Mouse (Mus musculus) liver, postnatal 0 days (tissue): ENCODE data around the gene Retreg1. TPM values are rescaled to one million over a fixed set of nuclear protein-coding genes. Genes with fewer than 3 reads are reported as not detected.

ENCODE experiments used
- ATAC-seq: fragments of 200-750 bp; cut with Nextera tagmentation; 2 replicates; pipeline ENCODE4 v1.8.0; 2017; ENCODE audit warnings: mild to moderate bottlenecking, moderate library complexity
- DNase-seq: peaks from one replicate; pipeline ENCODE4 v3.0.0-alpha.2; 2016
- H3K27ac ChIP-seq: fragments of 300-500 bp; sonication (generic); 2 replicates; pipeline ENCODE4 v1.5.1; 2014; ENCODE audit warnings: antibody characterized with exemption, moderate library complexity, mild to moderate bottlenecking, low read depth
- H3K27me3 ChIP-seq: fragments of 300-500 bp; sonication (generic); 2 replicates; pipeline ENCODE4 v1.6.1; 2014; ENCODE audit warnings: low read length, control low read depth, mixed read lengths; ENCODE audit not compliant: insufficient read depth
- H3K36me3 ChIP-seq: fragments of 300-500 bp; sonication (generic); replicated peaks from 2 replicates; pipeline ENCODE4 v1.6.1; 2014; ENCODE audit warnings: mild to moderate bottlenecking, control low read depth, low read length, moderate library complexity, mixed read lengths; ENCODE audit not compliant: insufficient read depth
- H3K4me1 ChIP-seq: fragments of 300-500 bp; sonication (generic); 2 replicates; pipeline ENCODE4 v1.6.1; 2014; ENCODE audit warnings: antibody characterized with exemption, mild to moderate bottlenecking, control low read depth; ENCODE audit not compliant: insufficient read depth
- H3K4me2 ChIP-seq: fragments of 300-500 bp; sonication (generic); 2 replicates; pipeline ENCODE4 v1.6.1; 2014; ENCODE audit warnings: low read depth, mild to moderate bottlenecking, low read length, moderate library complexity, mixed read lengths
- H3K4me3 ChIP-seq: fragments of 300-500 bp; sonication (generic); 2 replicates; pipeline ENCODE4 v1.5.1; 2014; ENCODE audit warnings: low read depth, low read length
- H3K9ac ChIP-seq: fragments of 300-500 bp; sonication (generic); replicated peaks from 2 replicates; pipeline ENCODE4 v1.6.1; 2014; ENCODE audit warnings: mild to moderate bottlenecking, moderate library complexity
- H3K9me3 ChIP-seq: fragments of 300-500 bp; sonication (generic); 2 replicates; pipeline ENCODE4 v1.6.1; 2016; ENCODE audit warnings: mild to moderate bottlenecking, control low read depth, low read length, mixed read lengths
- CTCF ChIP-seq: sonication (generic); IDR thresholded peaks from 2 replicates; pipeline ENCODE4 v1.5.1; 2016; ENCODE audit warnings: antibody characterized with exemption, low read depth
- EP300 ChIP-seq: IDR thresholded peaks from 2 replicates; pipeline ENCODE4 v1.6.1; 2016; ENCODE audit warnings: antibody characterized with exemption, low read depth, mild to moderate bottlenecking
- WGBS: fragments of 180-500 bp; shearing (Covaris S2); extraction: QIAGEN DNeasy Blood & Tissue Kit; methylation state at CpG from one replicate; pipeline ENCODE4 v1.1.7; 2014; ENCODE audit not compliant: insufficient replicate concordance; 5-methylcytosine and 5-hydroxymethylcytosine counted together
- polyA plus RNA-seq: library from polyadenylated mRNA; unstranded; fragments of >200 nt; fragmentation: Nextera tagmentation; extraction: Ambion mirVana; gene quantifications from 2 replicates; pipeline ENCODE4 v1.2.1, GENCODE M21; 2015

Retreg1 gene
- polyA plus RNA-seq, 1 experiment from 2014 or later, result 18.6 TPM

GRCm38 (mm10) chr15:25801726-25802125 lies 41.3 kb upstream of the Retreg1 start:
- no peak overlapping the region for H3K27ac ChIP-seq
- no peak overlapping the region for H3K4me3 ChIP-seq
- 78% methylated on average over 5 of the region's 5 CpGs for WGBS
- TF ChIP-seq EP300, result no peak
- no peak for TF ChIP-seq CTCF
- H3K36me3 ChIP-seq, result peaks cover 40% of the 10 kb centered on the region
- no peak overlapping the region for H3K4me2 ChIP-seq
- DNase-seq (no peak), ATAC-seq (no peak)
- no peak overlapping the region for H3K9ac ChIP-seq
- H3K27me3 ChIP-seq, result no peaks in the 10 kb centered on the region
- no peaks in the 10 kb centered on the region for H3K4me1 ChIP-seq
- H3K9me3 ChIP-seq, result no peaks in the 10 kb centered on the region

DNA sequence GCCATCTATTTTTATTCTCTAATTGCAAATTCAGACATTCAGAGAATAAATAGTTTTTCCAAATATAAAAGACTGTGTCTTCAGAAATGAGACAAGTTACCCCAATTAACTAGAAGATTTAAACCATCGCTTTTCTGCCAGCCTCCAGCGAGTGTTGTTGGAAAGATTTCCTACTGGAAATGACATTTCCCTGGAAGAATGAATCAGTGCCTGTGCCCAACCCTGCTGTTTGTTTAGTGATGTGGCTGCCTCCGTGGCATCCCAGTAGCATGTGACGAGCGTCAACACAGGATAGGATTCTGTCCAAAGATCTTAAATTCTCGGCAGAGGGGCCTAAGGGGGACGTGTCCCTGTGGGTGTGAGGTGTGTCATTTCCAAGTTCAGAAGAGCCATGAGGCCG lies 40.8 kb upstream of the Retreg1 start:
- TF ChIP-seq EP300, result no peak
- TF ChIP-seq CTCF, result no peak
- H3K36me3 ChIP-seq, result peaks cover 42% of the 10 kb centered on the region

GRCm38 (mm10) chr15:25803111-25803510 lies 39.9 kb upstream of the Retreg1 start:
- H3K9ac ChIP-seq, result no peak overlapping the region
- H3K4me2 ChIP-seq, result no peak overlapping the region
- H3K4me3 ChIP-seq, result no peak overlapping the region
- TF ChIP-seq CTCF (no peak), EP300 (no peak)
- ATAC-seq (no peak), DNase-seq (no peak)
- no peaks in the 10 kb centered on the region for H3K9me3 ChIP-seq
- peaks cover 46% of the 10 kb centered on the region for H3K36me3 ChIP-seq
- no peaks in the 10 kb centered on the region for H3K27me3 ChIP-seq
- H3K27ac ChIP-seq, result no peak overlapping the region
- 88% methylated on average over 15 of the region's 15 CpGs for WGBS
- H3K4me1 ChIP-seq, result no peaks in the 10 kb centered on the region

More for the DNA sequence above, 40.8 kb upstream of the Retreg1 start:
- Histone ChIP-seq H3K27ac (no peak overlapping the region), H3K4me1 (no peaks in the 10 kb centered on the region), H3K9ac (no peak overlapping the region), H3K4me2 (no peak overlapping the region), H3K27me3 (no peaks in the 10 kb centered on the region), H3K4me3 (no peak overlapping the region), H3K9me3 (no peaks in the 10 kb centered on the region)
- DNase-seq, result no peak
- no peak for ATAC-seq
- WGBS, result 83% methylated on average over 8 of the region's 8 CpGs

DNA sequence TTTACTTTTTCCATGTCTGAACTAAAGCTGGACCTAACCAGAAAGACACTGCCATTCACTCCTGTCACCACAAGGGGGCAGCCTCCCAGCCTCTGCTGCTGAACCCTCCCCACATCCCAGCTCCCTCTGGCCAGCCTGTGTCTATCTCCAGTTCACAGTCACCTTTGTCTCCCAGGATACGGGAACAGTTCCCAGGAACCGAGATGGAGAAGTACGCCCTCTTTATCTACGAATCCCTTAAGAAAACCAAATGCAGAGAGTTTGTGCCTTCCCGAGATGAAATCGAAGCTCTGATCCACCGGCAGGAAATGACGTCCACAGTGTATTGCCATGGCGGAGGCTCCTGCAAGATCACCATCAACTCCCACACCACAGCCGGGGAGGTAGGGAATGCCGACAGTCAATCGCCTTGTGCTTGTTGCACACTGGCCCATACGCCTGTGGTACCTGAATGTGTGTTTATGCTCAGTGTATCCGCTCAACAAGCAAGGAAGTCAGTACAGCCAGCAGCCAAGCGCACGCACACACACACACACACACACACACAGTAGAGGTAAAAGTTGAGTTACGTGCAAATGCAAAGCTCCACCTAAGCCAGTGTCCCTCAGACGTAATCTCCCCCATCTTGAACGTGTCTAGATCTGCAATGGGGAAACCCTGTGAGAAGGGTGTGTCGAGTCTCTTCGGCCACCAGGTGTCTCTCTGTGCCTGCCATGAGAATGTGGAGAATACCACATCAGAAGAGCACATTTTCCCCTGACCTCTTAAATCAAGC lies 37.5 kb upstream of the Retreg1 start:
- ATAC-seq (peak; percentile 51; the same call in 1 of the 2 replicates), DNase-seq (peak; percentile 71)
- Histone ChIP-seq H3K27ac (no peak overlapping the region), H3K9me3 (no peaks in the 10 kb centered on the region), H3K4me3 (no peak overlapping the region), H3K4me2 (no peak overlapping the region), H3K4me1 (no peaks in the 10 kb centered on the region), H3K27me3 (no peaks in the 10 kb centered on the region), H3K36me3 (peaks cover 51% of the 10 kb centered on the region), H3K9ac (no peak overlapping the region)
- WGBS, result 72% methylated on average over 21 of the region's 21 CpGs
- no peak for TF ChIP-seq EP300
- peak; percentile 90 for TF ChIP-seq CTCF

GRCm38 (mm10) chr15:25806363-25806762 lies 36.6 kb upstream of the Retreg1 start:
- H3K4me2 ChIP-seq, result no peak overlapping the region
- no peak overlapping the region for H3K27ac ChIP-seq
- H3K4me3 ChIP-seq, result no peak overlapping the region
- TF ChIP-seq EP300 (no peak), CTCF (no peak)
- peaks cover 49% of the 10 kb centered on the region for H3K36me3 ChIP-seq
- H3K27me3 ChIP-seq, result no peaks in the 10 kb centered on the region
- no peaks in the 10 kb centered on the region for H3K4me1 ChIP-seq
- WGBS, result 92% methylated on average over 17 of the region's 17 CpGs
- no peaks in the 10 kb centered on the region for H3K9me3 ChIP-seq
- no peak overlapping the region for H3K9ac ChIP-seq
- DNase-seq (no peak), ATAC-seq (no peak)

DNA sequence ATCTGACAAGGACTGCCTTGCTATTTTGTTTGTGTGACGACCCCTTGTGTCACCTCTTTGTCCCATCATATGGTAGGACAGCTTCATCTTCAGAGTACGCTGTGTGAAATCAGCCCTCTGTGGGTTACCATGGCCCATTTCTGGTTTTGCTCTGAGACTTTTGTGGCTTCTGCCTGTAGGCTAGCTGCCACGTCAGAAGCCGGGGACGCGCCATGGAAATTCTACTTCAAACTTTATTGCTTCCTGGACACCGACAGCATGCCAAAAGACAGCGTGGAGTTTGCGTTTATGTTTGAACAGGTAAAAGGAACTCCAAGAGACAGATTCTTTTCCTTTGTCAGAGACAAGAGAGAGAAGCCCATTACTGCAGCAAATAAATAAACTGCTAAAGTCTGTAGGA lies 36.1 kb upstream of the Retreg1 start:
- Histone ChIP-seq H3K36me3 (peaks cover 47% of the 10 kb centered on the region), H3K4me2 (no peak overlapping the region), H3K4me3 (no peak overlapping the region), H3K27ac (no peak overlapping the region), H3K27me3 (no peaks in the 10 kb centered on the region), H3K9me3 (no peaks in the 10 kb centered on the region), H3K9ac (no peak overlapping the region), H3K4me1 (no peaks in the 10 kb centered on the region)
- WGBS, result 86% methylated on average over 9 of the region's 9 CpGs
- DNase-seq (no peak), ATAC-seq (no peak)
- TF ChIP-seq EP300 (no peak), CTCF (no peak)
